Mouse (Mus musculus) ES-Bruce4 (cell line): ENCODE results near the gene Aox1.

ENCODE experiments used
- CTCF ChIP-seq: IDR thresholded peaks from one replicate; pipeline ENCODE4 v1.8.1; 2011; ENCODE audit warnings: low read depth, low read length
- POLR2A ChIP-seq: IDR thresholded peaks from one replicate; pipeline ENCODE4 v1.8.1; 2011; ENCODE audit warnings: low read length; ENCODE audit not compliant: insufficient read depth

GRCm38 (mm10) chr1:58112880-58113279 is 83.1 kb downstream of the Aox1 start, which contains the start of gene Aox3:
- TF ChIP-seq CTCF: peak; percentile 84
- no peak for TF ChIP-seq POLR2A
